Mouse (Mus musculus) cortical plate, adult 2 months (tissue): ENCODE data around the gene Tyms.

Experiments used
- CTCF ChIP-seq: fragments of 200-500 bp; IDR thresholded peaks from 2 replicates; pipeline ENCODE4 v1.5.1; 2011; ENCODE audit warnings: mild to moderate bottlenecking, control low read depth, low read length; ENCODE audit not compliant: insufficient read depth; ENCODE audit errors: extremely low read depth
- POLR2A ChIP-seq: fragments of 200-500 bp; IDR thresholded peaks from 2 replicates; pipeline ENCODE4 v1.6.1; 2011; ENCODE audit warnings: mild to moderate bottlenecking, low read length, control low read depth; ENCODE audit not compliant: insufficient read depth; ENCODE audit errors: extremely low read depth

DNA sequence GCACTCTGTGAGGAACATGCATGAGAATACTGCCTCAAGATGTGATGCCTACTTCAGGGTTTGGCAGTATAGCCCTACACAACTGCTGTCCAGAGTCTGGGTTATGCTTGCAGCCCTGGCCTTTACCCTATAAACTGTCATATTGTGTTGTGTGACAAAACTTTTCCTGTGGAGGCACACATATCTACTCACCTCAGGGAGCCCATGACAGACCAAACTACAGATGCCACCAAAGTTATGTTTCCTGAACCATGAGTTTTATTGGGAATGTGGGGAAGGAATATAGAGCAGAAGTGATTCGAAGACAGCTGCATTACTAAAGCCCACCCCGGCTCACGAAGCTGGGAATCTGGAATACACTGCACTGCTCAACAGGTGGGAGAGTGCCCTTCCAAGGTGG lies 29.9 kb upstream of the Tyms start:
- TF ChIP-seq POLR2A (no peak), CTCF (no peak)
